Mouse (Mus musculus): ENCODE measurements at regions not wholly inside any gene's neighbourhood (a gene's known extent, or its start where the extent isn't known, plus 50 kb on each side); places are given as distances from the start of the nearest gene placed in this dataset.

- DNase-seq, result peak; percentile 48
- intact Hi-C loops (cut with DNase I), result no loop called here
Observed at GRCm38 (mm10) chr16:77329160-77329691, 272.7 kb downstream of the Gm11146 start.

- intact Hi-C loops (cut with DNase I), result no loop called here
Observed at GRCm38 (mm10) chr16:77328628-77329159, 273.2 kb downstream of the Gm11146 start.

GRCm38 (mm10) chr16:77328049-77328448, 273.8 kb downstream of the Gm11146 start:
- DNase-seq, result no peak
- intact Hi-C loops (cut with DNase I), result no loop called here

More at GRCm38 (mm10) chr16:77328628-77329159, 273.2 kb downstream of the Gm11146 start:
- DNase-seq, result no peak

- intact Hi-C loops (cut with DNase I), result no loop called here
- peak; percentile 7 for DNase-seq
Observed at GRCm38 (mm10) chr16:77322338-77322737, 279.6 kb downstream of the Gm11146 start.

GRCm38 (mm10) chr16:77318150-77318549, 283.7 kb downstream of the Gm11146 start:
- DNase-seq, result no peak
- intact Hi-C loops (cut with DNase I), result no loop called here

- intact Hi-C loops (cut with DNase I), result no loop called here
- no peak for DNase-seq
Observed at GRCm38 (mm10) chr16:77315354-77315753, 286.5 kb downstream of the Gm11146 start.

- intact Hi-C loops (cut with DNase I), result no loop called here
- no peak for DNase-seq
Observed at GRCm38 (mm10) chr16:77313195-77313594, 288.7 kb downstream of the Gm11146 start.

GRCm38 (mm10) chr16:77301270-77302171, 288.0 kb downstream of the Usp25 start:
- DNase-seq, result no peak
- intact Hi-C loops (cut with DNase I), result no loop called here

- DNase-seq, result no peak
Observed at GRCm38 (mm10) chr16:77300572-77301213, 287.2 kb downstream of the Usp25 start.

GRCm38 (mm10) chr16:77295574-77296355, 282.3 kb downstream of the Usp25 start:
- no peak for DNase-seq
- intact Hi-C loops (cut with DNase I), result no loop called here

More at GRCm38 (mm10) chr16:77300572-77301213, 287.2 kb downstream of the Usp25 start:
- intact Hi-C loops (cut with DNase I), result no loop called here

- no peak for DNase-seq
- intact Hi-C loops (cut with DNase I), result no loop called here
Observed at GRCm38 (mm10) chr16:77292317-77292771, 278.8 kb downstream of the Usp25 start.

- intact Hi-C loops (cut with DNase I), result no loop called here
- DNase-seq, result no peak
Observed at GRCm38 (mm10) chr16:77291723-77292316, 278.3 kb downstream of the Usp25 start.

- DNase-seq, result no peak
- intact Hi-C loops (cut with DNase I), result no loop called here
Observed at GRCm38 (mm10) chr16:77284205-77284604, 270.7 kb downstream of the Usp25 start.

GRCm38 (mm10) chr16:77279916-77280315, 266.4 kb downstream of the Usp25 start:
- intact Hi-C loops (cut with DNase I), result no loop called here
- no peak for DNase-seq

- DNase-seq, result no peak
- intact Hi-C loops (cut with DNase I), result no loop called here
Observed at GRCm38 (mm10) chr16:77279495-77279894, 266.0 kb downstream of the Usp25 start.

- intact Hi-C loops (cut with DNase I), result no loop called here
- DNase-seq, result no peak
Observed at GRCm38 (mm10) chr16:77273306-77273705, 259.8 kb downstream of the Usp25 start.

GRCm38 (mm10) chr16:77268926-77269325, 255.4 kb downstream of the Usp25 start:
- DNase-seq, result no peak
- intact Hi-C loops (cut with DNase I), result no loop called here

- intact Hi-C loops (cut with DNase I), result no loop called here
- peak; percentile 72 for DNase-seq
Observed at GRCm38 (mm10) chr16:77267679-77268078, 254.2 kb downstream of the Usp25 start.

GRCm38 (mm10) chr16:77252349-77252748, 238.8 kb downstream of the Usp25 start:
- DNase-seq, result no peak
- intact Hi-C loops (cut with DNase I), result no loop called here

- DNase-seq, result no peak
- intact Hi-C loops (cut with DNase I), result no loop called here
Observed at GRCm38 (mm10) chr16:77251422-77251821, 237.9 kb downstream of the Usp25 start.
